Mouse (Mus musculus) stomach, postnatal 0 days (tissue): ENCODE results near the gene Myo18b.

ENCODE experiments used
- CTCF ChIP-seq: IDR thresholded peaks from 2 replicates; pipeline ENCODE4 v1.5.1; 2016; ENCODE audit warnings: antibody characterized with exemption, low read depth, mild to moderate bottlenecking, moderate library complexity
- EP300 ChIP-seq: optimal IDR thresholded peaks from 2 replicates; pipeline ENCODE3; 2016; ENCODE audit warnings: antibody characterized with exemption

GRCm38 (mm10) chr5:112942244-112942643 lies 46.1 kb upstream of the Myo18b start:
- TF ChIP-seq CTCF (no peak), EP300 (no peak)
